In the genomic region with DNA sequence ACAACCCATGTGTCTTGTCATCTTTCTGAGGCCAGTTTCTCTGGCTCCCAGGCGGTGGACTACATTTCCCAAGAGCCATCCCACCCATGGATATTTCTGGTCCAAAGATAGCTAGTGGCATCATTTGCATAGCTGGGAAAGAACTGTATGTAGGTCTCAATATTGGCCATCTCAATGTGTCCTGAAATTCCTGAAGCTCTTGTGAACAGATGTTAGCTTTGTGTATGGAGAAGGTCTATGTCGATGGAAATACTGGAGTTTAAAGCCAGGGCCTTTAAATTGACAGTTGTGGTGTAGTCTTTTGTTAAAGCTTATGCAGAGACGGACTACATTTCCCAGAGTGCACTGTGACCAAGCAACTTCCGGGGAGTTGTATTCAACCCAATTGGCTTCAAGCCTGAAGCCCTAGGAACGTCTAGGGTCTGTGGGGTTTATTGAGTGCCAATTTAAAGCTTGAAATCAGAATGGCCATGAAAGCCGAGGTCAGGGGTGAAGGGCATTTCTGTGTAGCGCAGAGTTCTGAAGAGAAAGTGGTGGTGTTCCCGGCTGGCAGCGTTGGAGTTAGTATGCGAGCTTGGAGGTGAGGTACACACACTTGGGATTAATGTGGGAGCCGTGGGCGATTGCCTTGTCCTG, we compare ENCODE assay signal across 8 mouse cellular contexts. TPM values are rescaled to one million over a fixed set of nuclear protein-coding genes. Genes with fewer than 3 reads are reported as not detected.
DNase-seq lines count a peak whose midpoint lies in the region; ATAC-seq and TF ChIP-seq lines count a peak whose summit lies in the region.

No protein-coding gene starts in this region.

- WGBS in forebrain, embryonic 15.5 days, result 2% methylated on average over 12 of the region's 12 CpGs
- WGBS in liver, postnatal 0 days (ENCODE audit: insufficient replicate concordance), result 4% methylated on average over 12 of the region's 12 CpGs
- 2% methylated on average over 12 of the region's 12 CpGs for WGBS in neural tube, embryonic 13.5 days

- peak overlapping the region; percentile 68 for H3K27ac ChIP-seq in forebrain, embryonic 15.5 days (replicated peaks)
- peak overlapping the region; percentile 67 for H3K27ac ChIP-seq in liver, postnatal 0 days (ENCODE audit: low read depth)
- peak overlapping the region; percentile 70 for H3K27ac ChIP-seq in neural tube, embryonic 13.5 days (replicated peaks)

- H3K27me3 ChIP-seq in G1E (ENCODE audit: insufficient read depth, low read length), result no peaks in the 10 kb centered on the region
- H3K27me3 ChIP-seq in forebrain, embryonic 15.5 days, result no peaks in the 10 kb centered on the region
- H3K27me3 ChIP-seq in liver, postnatal 0 days (ENCODE audit: insufficient read depth, low read length), result no peaks in the 10 kb centered on the region
- H3K27me3 ChIP-seq in neural tube, embryonic 13.5 days, result no peaks in the 10 kb centered on the region

- no peak for TF ChIP-seq CTCF in G1E (IDR thresholded peaks at IDR 0.05; ENCODE audit: low read depth, low read length)
- TF ChIP-seq CTCF in liver, postnatal 0 days (IDR thresholded peaks at IDR 0.05; ENCODE audit: low read depth), result no peak

- peak; percentile 65 for DNase-seq in G1E (ENCODE audit: low spot score)
- DNase-seq in cerebellum, adult 11-12 months, result peak; percentile 69
- DNase-seq in heart, postnatal 25 days (ENCODE audit: low spot score), result peak; percentile 40
- peak; percentile 77 for DNase-seq in layer of hippocampus, adult 11-12 months (ENCODE audit: low spot score)
- peak; percentile 78 for DNase-seq in liver, postnatal 0 days
- DNase-seq in telencephalon, adult 2 months (ENCODE audit: low read depth, low spot score), result peak; percentile 93

- intact Hi-C loops in heart, postnatal 25 days (cut with DNase I), result loop anchor here (2.0 to 5.0 kb wide), 2 partner anchors 50 to 89 kb away; partner anchors contain the start of genes Zfp27, Zfp383 and Zfp84

- peak overlapping the region; percentile 58 for H3K4me2 ChIP-seq in forebrain, embryonic 15.5 days (replicated peaks)
- peak overlapping the region; percentile 68 for H3K4me2 ChIP-seq in liver, postnatal 0 days (ENCODE audit: low read depth, low read length)
- H3K4me2 ChIP-seq in neural tube, embryonic 13.5 days, result peak overlapping the region; percentile 82

- no peaks in the 10 kb centered on the region for H3K9me3 ChIP-seq in G1E (replicated peaks)
- H3K9me3 ChIP-seq in forebrain, embryonic 15.5 days, result no peaks in the 10 kb centered on the region
- H3K9me3 ChIP-seq in liver, postnatal 0 days (ENCODE audit: low read length), result no peaks in the 10 kb centered on the region
- no peaks in the 10 kb centered on the region for H3K9me3 ChIP-seq in neural tube, embryonic 13.5 days

- H3K36me3 ChIP-seq in G1E (replicated peaks), result peaks cover 46% of the 10 kb centered on the region
- peaks cover 13% of the 10 kb centered on the region; the same call in 1 of the 2 replicates for H3K36me3 ChIP-seq in forebrain, embryonic 15.5 days
- peaks cover 5% of the 10 kb centered on the region for H3K36me3 ChIP-seq in liver, postnatal 0 days (replicated peaks; ENCODE audit: insufficient read depth, low read length)
- peaks cover 30% of the 10 kb centered on the region for H3K36me3 ChIP-seq in neural tube, embryonic 13.5 days

- ATAC-seq in G1E (ENCODE audit: extremely low read depth, insufficient number of reproducible peaks, low FRiP score, poor library complexity, severe bottlenecking), result peak; percentile 59; the same call in 1 of the 2 replicates
- ATAC-seq in forebrain, embryonic 15.5 days (replicated peaks), result peak; percentile 80
- peak; percentile 55 for ATAC-seq in liver, postnatal 0 days
- peak; percentile 75 for ATAC-seq in neural tube, embryonic 13.5 days (ENCODE audit: low read depth)

- peaks cover 36% of the 10 kb centered on the region for H3K4me1 ChIP-seq in G1E (ENCODE audit: insufficient read depth, low read depth, low read length)
- peaks cover 46% of the 10 kb centered on the region for H3K4me1 ChIP-seq in forebrain, embryonic 15.5 days
- H3K4me1 ChIP-seq in liver, postnatal 0 days (ENCODE audit: insufficient read depth), result peaks cover 32% of the 10 kb centered on the region
- peaks cover 44% of the 10 kb centered on the region for H3K4me1 ChIP-seq in neural tube, embryonic 13.5 days (replicated peaks)

- H3K9ac ChIP-seq in forebrain, embryonic 15.5 days (replicated peaks), result peak overlapping the region; percentile 54
- H3K9ac ChIP-seq in liver, postnatal 0 days (replicated peaks), result peak overlapping the region; percentile 53
- peak overlapping the region; percentile 73 for H3K9ac ChIP-seq in neural tube, embryonic 13.5 days

- no peak for TF ChIP-seq EP300 in liver, postnatal 0 days (IDR thresholded peaks at IDR 0.05; ENCODE audit: low read depth)

- peak overlapping the region; percentile 72 for H3K4me3 ChIP-seq in G1E (ENCODE audit: low read depth, low read length)
- H3K4me3 ChIP-seq in forebrain, embryonic 15.5 days, result peak overlapping the region; percentile 56
- peak overlapping the region; percentile 58 for H3K4me3 ChIP-seq in liver, postnatal 0 days (ENCODE audit: low read depth, low read length)
- H3K4me3 ChIP-seq in neural tube, embryonic 13.5 days, result peak overlapping the region; percentile 60

RNA-seq across cellular contexts. Expression of gene Zfp790, which starts 2.8 kb away (rescaled TPM):
- total RNA-seq in G1E (2014; fragmentation: Nextera tagmentation) (12.5 and 13.2 TPM in 2 replicates), G1E (2017) (12.2 and 12.7 TPM in 2 replicates)
- 0.59 and 0.75 TPM in 2 replicates for polyA plus RNA-seq in G1E (2012)
- polyA plus RNA-seq in forebrain, embryonic 15.5 days (2015; fragmentation: Nextera tagmentation; extraction: Ambion mirVana), result 31.5 and 32.0 TPM in 2 replicates
- 10 to 100 TPM; 12.4 to 12.7 TPM for total RNA-seq in heart, postnatal 25 days (2021)
- 2.2 and 2.5 TPM in 2 replicates for polyA plus RNA-seq in liver, postnatal 0 days (2015; fragmentation: Nextera tagmentation; extraction: Ambion mirVana)
- polyA plus RNA-seq in neural tube, embryonic 13.5 days (2015; fragmentation: Nextera tagmentation; extraction: Ambion mirVana), result 26.8 and 27.6 TPM in 2 replicates

RNA-seq across cellular contexts. Expression of gene Zfp940, which starts 34.7 kb away (rescaled TPM):
- total RNA-seq in G1E (2014; fragmentation: Nextera tagmentation) (5.9 and 11.1 TPM in 2 replicates), G1E (2017) (5.8 and 6.3 TPM in 2 replicates)
- 0.30 and 0.50 TPM in 2 replicates for polyA plus RNA-seq in G1E (2012)
- 15.0 and 16.3 TPM in 2 replicates for polyA plus RNA-seq in forebrain, embryonic 15.5 days (2015; fragmentation: Nextera tagmentation; extraction: Ambion mirVana)
- 1 to 10 TPM in 1 of 2 experiments, under 1 TPM in 1; 0.16 to 1.1 TPM for total RNA-seq in heart, postnatal 25 days (2021)
- polyA plus RNA-seq in liver, postnatal 0 days (2015; fragmentation: Nextera tagmentation; extraction: Ambion mirVana), result 0.39 and 0.42 TPM in 2 replicates
- polyA plus RNA-seq in neural tube, embryonic 13.5 days (2015; fragmentation: Nextera tagmentation; extraction: Ambion mirVana), result 12.9 and 14.2 TPM in 2 replicates

RNA-seq across cellular contexts. Expression of gene Zfp30, which starts 34.9 kb away (rescaled TPM):
- 7.4 and 8.1 TPM in 2 replicates for total RNA-seq in G1E (2014; fragmentation: Nextera tagmentation)
- 1.7 and 2.0 TPM in 2 replicates for total RNA-seq in G1E (2017)
- 1.8 TPM in 2 replicates for polyA plus RNA-seq in G1E (2012)
- polyA plus RNA-seq in forebrain, embryonic 15.5 days (2015; fragmentation: Nextera tagmentation; extraction: Ambion mirVana), result 17.1 and 17.3 TPM in 2 replicates
- 1 to 10 TPM; 5.2 to 6.1 TPM for total RNA-seq in heart, postnatal 25 days (2021)
- 0.92 and 0.99 TPM in 2 replicates for polyA plus RNA-seq in liver, postnatal 0 days (2015; fragmentation: Nextera tagmentation; extraction: Ambion mirVana)
- 11.0 and 11.9 TPM in 2 replicates for polyA plus RNA-seq in neural tube, embryonic 13.5 days (2015; fragmentation: Nextera tagmentation; extraction: Ambion mirVana)

RNA-seq across cellular contexts. Expression of gene Zfp420, which starts 41.0 kb away (rescaled TPM):
- total RNA-seq in G1E (2014; fragmentation: Nextera tagmentation), result 8.8 and 11.3 TPM in 2 replicates
- 4.5 and 5.2 TPM in 2 replicates for total RNA-seq in G1E (2017)
- polyA plus RNA-seq in G1E (2012), result 0.24 and 0.36 TPM in 2 replicates
- polyA plus RNA-seq in forebrain, embryonic 15.5 days (2015; fragmentation: Nextera tagmentation; extraction: Ambion mirVana), result 19.0 and 19.3 TPM in 2 replicates
- total RNA-seq in heart, postnatal 25 days (2021), result 1 to 10 TPM; 3.0 to 3.5 TPM
- 0.59 and 0.87 TPM in 2 replicates for polyA plus RNA-seq in liver, postnatal 0 days (2015; fragmentation: Nextera tagmentation; extraction: Ambion mirVana)
- 18.3 and 19.0 TPM in 2 replicates for polyA plus RNA-seq in neural tube, embryonic 13.5 days (2015; fragmentation: Nextera tagmentation; extraction: Ambion mirVana)

RNA-seq across cellular contexts. Expression of gene Zfp84, which starts 50.4 kb away (rescaled TPM):
- total RNA-seq in G1E (2014; fragmentation: Nextera tagmentation) (22.1 and 24.8 TPM in 2 replicates), G1E (2017) (16.8 and 17.8 TPM in 2 replicates)
- 1.1 and 2.5 TPM in 2 replicates for polyA plus RNA-seq in G1E (2012)
- 19.2 and 20.8 TPM in 2 replicates for polyA plus RNA-seq in forebrain, embryonic 15.5 days (2015; fragmentation: Nextera tagmentation; extraction: Ambion mirVana)
- 10 to 100 TPM; 10.2 to 12.4 TPM for total RNA-seq in heart, postnatal 25 days (2021)
- 2.5 and 3.3 TPM in 2 replicates for polyA plus RNA-seq in liver, postnatal 0 days (2015; fragmentation: Nextera tagmentation; extraction: Ambion mirVana)
- polyA plus RNA-seq in neural tube, embryonic 13.5 days (2015; fragmentation: Nextera tagmentation; extraction: Ambion mirVana), result 13.3 and 17.7 TPM in 2 replicates

Comparison
In these comparisons a context has a peak if more than half of its experiments do, and no peak if none do; other contexts are left out.
1. Peak in every context shown above with its lines: DNase-seq, ATAC-seq, H3K4me3 ChIP-seq and H3K27ac ChIP-seq.
2. DNase-seq: peak in every context shown above with its lines; median percentile 93 in telencephalon, adult 2 months; 78 in liver, postnatal 0 days; 77 in layer of hippocampus, adult 11-12 months; 69 in cerebellum, adult 11-12 months; 65 in G1E; 40 in heart, postnatal 25 days.